Mouse (Mus musculus) MEL (cell line): ENCODE results near the gene Nrf1. TPM values are rescaled to one million over a fixed set of nuclear protein-coding genes. Genes with fewer than 3 reads are reported as not detected.

Experiments used
- DNase-seq: peaks from one replicate; pipeline ENCODE4 v3.0.0; 2011; ENCODE audit warnings: low read depth, low spot score
- H3K27ac ChIP-seq: 2 replicates; pipeline ENCODE4 v1.5.1; 2012; ENCODE audit warnings: low read depth, mild to moderate bottlenecking, control low read depth, low read length, moderate library complexity; ENCODE audit not compliant: control insufficient read depth
- H3K27me3 ChIP-seq, 2 experiments: fragments of 150-350 bp in 1 of 2; sonication (generic) in 1 of 2; 2 replicates each; pipeline ENCODE4 v1.6.1; 2012; ENCODE audit warnings: low read length in 2 of 2, mild to moderate bottlenecking in 2 of 2, improper control_type of control experiment in 1 of 2, moderate library complexity in 1 of 2; ENCODE audit not compliant: insufficient read depth in 2 of 2, control insufficient read depth in 1 of 2
- H3K36me3 ChIP-seq, 2 experiments: 2 replicates each; pipeline ENCODE4 v1.6.1; 2012 to 2014; ENCODE audit warnings: low read length in 2 of 2, improper control_type of control experiment in 1 of 2, inconsistent platforms in 1 of 2, mild to moderate bottlenecking in 1 of 2; ENCODE audit not compliant: insufficient read depth in 2 of 2, control insufficient read depth in 1 of 2
- H3K4me1 ChIP-seq, 2 experiments: fragments of 150-350 bp in 1 of 2; sonication (generic) in 1 of 2; 2 replicates each; pipeline ENCODE4 v1.6.1; 2012; ENCODE audit warnings: low read length in 2 of 2, improper control_type of control experiment in 1 of 2, mild to moderate bottlenecking in 1 of 2; ENCODE audit not compliant: insufficient read depth in 2 of 2, control insufficient read depth in 1 of 2
- H3K4me3 ChIP-seq, 2 experiments: fragments of 150-350 bp in 1 of 2; sonication (generic) in 1 of 2; 2 replicates each; pipeline ENCODE4 v1.5.1; 2012; ENCODE audit warnings: low read depth in 2 of 2, low read length in 2 of 2, mild to moderate bottlenecking in 2 of 2, moderate library complexity in 2 of 2, control low read depth in 1 of 2, improper control_type of control experiment in 1 of 2; ENCODE audit not compliant: control insufficient read depth in 1 of 2, insufficient read depth in 1 of 2
- H3K79me2 ChIP-seq: 2 replicates; pipeline ENCODE4 v1.6.1; 2012; ENCODE audit warnings: mild to moderate bottlenecking, low read length, moderate library complexity; ENCODE audit not compliant: control insufficient read depth, poor library complexity, insufficient read depth
- H3K9ac ChIP-seq: 2 replicates; pipeline ENCODE4 v1.6.1; 2012; ENCODE audit warnings: low read depth, mild to moderate bottlenecking, control low read depth, low read length, moderate library complexity; ENCODE audit not compliant: control insufficient read depth, poor library complexity, severe bottlenecking
- H3K9me3 ChIP-seq: fragments of 150-350 bp; sonication (generic); replicated peaks from 2 replicates; pipeline ENCODE4 v1.6.1; 2012; ENCODE audit warnings: mild to moderate bottlenecking, low read length, improper control_type of control experiment, moderate library complexity; ENCODE audit not compliant: insufficient read depth
- CHD1 ChIP-seq: IDR thresholded peaks from 2 replicates; pipeline ENCODE4 v1.6.1; 2012; ENCODE audit warnings: low read depth, mild to moderate bottlenecking, inconsistent platforms, low read length, improper control_type of control experiment
- CHD2 ChIP-seq: IDR thresholded peaks from 2 replicates; pipeline ENCODE4 v1.6.1; 2011; ENCODE audit warnings: low read length, improper control_type of control experiment
- E2F4 ChIP-seq: IDR thresholded peaks from 2 replicates; pipeline ENCODE4 v1.6.1; 2011; ENCODE audit warnings: low read depth, low read length, improper control_type of control experiment, borderline replicate concordance
- ETS1 ChIP-seq: IDR thresholded peaks from 2 replicates; pipeline ENCODE4 v1.6.1; 2012; ENCODE audit warnings: low read depth, mild to moderate bottlenecking, inconsistent platforms, low read length, improper control_type of control experiment, moderate library complexity
- GABPA ChIP-seq: IDR thresholded peaks from 2 replicates; pipeline ENCODE4 v1.6.1; 2012; ENCODE audit warnings: low read depth, mild to moderate bottlenecking, inconsistent platforms, low read length, improper control_type of control experiment, moderate library complexity
- GATA1 ChIP-seq: IDR thresholded peaks from 2 replicates; pipeline ENCODE4 v1.6.1; 2011; ENCODE audit warnings: low read depth, low read length, improper control_type of control experiment
- JUND ChIP-seq: IDR thresholded peaks from 2 replicates; pipeline ENCODE4 v1.6.1; 2011; ENCODE audit warnings: low read depth, mild to moderate bottlenecking, improper control_type of control experiment, low read length
- KAT2A ChIP-seq: conservative IDR thresholded peaks from 2 replicates; pipeline ENCODE4 v1.6.1; 2012; ENCODE audit warnings: low read depth, low read length, improper control_type of control experiment, inconsistent platforms
- MAFK ChIP-seq: IDR thresholded peaks from 2 replicates; pipeline ENCODE4 v1.6.1; 2011; ENCODE audit warnings: low read depth, mild to moderate bottlenecking, low read length, improper control_type of control experiment, borderline replicate concordance
- MAX ChIP-seq: IDR thresholded peaks from 2 replicates; pipeline ENCODE4 v1.6.1; 2011; ENCODE audit warnings: low read length, improper control_type of control experiment
- MAZ ChIP-seq: IDR thresholded peaks from 2 replicates; pipeline ENCODE4 v1.6.1; 2012; ENCODE audit warnings: low read depth, mild to moderate bottlenecking, inconsistent platforms, low read length, improper control_type of control experiment
- MEF2A ChIP-seq: IDR thresholded peaks from 2 replicates; pipeline ENCODE4 v1.6.1; 2014; ENCODE audit warnings: low read depth, mild to moderate bottlenecking, inconsistent platforms, low read length, improper control_type of control experiment; ENCODE audit not compliant: poor library complexity, insufficient replicate concordance, severe bottlenecking; ENCODE audit errors: extremely low read depth
- MYB ChIP-seq: IDR thresholded peaks from 2 replicates; pipeline ENCODE4 v1.6.1; 2011; ENCODE audit warnings: mild to moderate bottlenecking, low read depth, low read length, improper control_type of control experiment
- MYC ChIP-seq: IDR thresholded peaks from 2 replicates; pipeline ENCODE4 v1.6.1; 2011; ENCODE audit warnings: low read depth, mild to moderate bottlenecking, low read length, improper control_type of control experiment, moderate library complexity
- POLR2A ChIP-seq, 2 experiments: IDR thresholded peaks; 2 replicates each; pipeline ENCODE4 v1.6.1; 2011 to 2012; ENCODE audit warnings: low read length in 2 of 2, mild to moderate bottlenecking in 2 of 2, control low read depth in 1 of 2, improper control_type of control experiment in 1 of 2, low read depth in 1 of 2, moderate library complexity in 1 of 2; ENCODE audit not compliant: control insufficient read depth in 1 of 2, insufficient read depth in 1 of 2, poor library complexity in 1 of 2
- RAD21 ChIP-seq: IDR thresholded peaks from 2 replicates; pipeline ENCODE4 v1.6.1; 2011; ENCODE audit warnings: mild to moderate bottlenecking, low read depth, low read length, improper control_type of control experiment
- RCOR1 ChIP-seq: IDR thresholded peaks from 2 replicates; pipeline ENCODE4 v1.6.1; 2012; ENCODE audit warnings: low read depth, mild to moderate bottlenecking, inconsistent platforms, low read length, improper control_type of control experiment
- SIN3A ChIP-seq: IDR thresholded peaks from 2 replicates; pipeline ENCODE4 v1.6.1; 2012; ENCODE audit warnings: low read length, improper control_type of control experiment, inconsistent platforms
- SMC3 ChIP-seq: IDR thresholded peaks from 2 replicates; pipeline ENCODE4 v1.6.1; 2011; ENCODE audit warnings: low read depth, low read length, improper control_type of control experiment
- USF2 ChIP-seq, 2 experiments: IDR thresholded peaks; 2 replicates each; pipeline ENCODE4 v1.6.1; 2011 to 2012; ENCODE audit warnings: improper control_type of control experiment in 2 of 2, low read length in 2 of 2, borderline replicate concordance in 1 of 2, inconsistent platforms in 1 of 2, low read depth in 1 of 2, mild to moderate bottlenecking in 1 of 2; ENCODE audit not compliant: insufficient read depth in 1 of 2
- ZC3H11A ChIP-seq: IDR thresholded peaks from 2 replicates; pipeline ENCODE4 v1.6.1; 2012; ENCODE audit warnings: low read depth, mild to moderate bottlenecking, inconsistent platforms, low read length, improper control_type of control experiment
- ZKSCAN1 ChIP-seq: IDR thresholded peaks from 2 replicates; pipeline ENCODE4 v1.6.1; 2012; ENCODE audit warnings: low read depth, mild to moderate bottlenecking, inconsistent platforms, low read length, improper control_type of control experiment, moderate library complexity
- ZNF384 ChIP-seq: IDR thresholded peaks from 2 replicates; pipeline ENCODE4 v1.6.1; 2012; ENCODE audit warnings: low read depth, mild to moderate bottlenecking, inconsistent platforms, low read length, improper control_type of control experiment
- polyA plus RNA-seq, 2 experiments: library from polyadenylated mRNA; stranded (reverse) in 1 of 2; unstranded in 1 of 2; fragments of >175 nt in 1 of 2; fragments of >200 nt in 1 of 2; gene quantifications; 2 replicates each; pipeline versions ENCODE4 v1.2.1 to v1.2.4; 2012; ENCODE audit warnings: low replicate concordance in 2 of 2, low read depth in 1 of 2; ENCODE audit not compliant: insufficient read length in 2 of 2, insufficient read depth in 1 of 2, missing spikeins in 1 of 2
- total RNA-seq: library from RNA; depleted of rRNA; stranded (reverse); fragments of 300-350 nt; gene quantifications from 2 replicates; pipeline ENCODE4 v1.2.3, GENCODE M21; 2012

Gene Nrf1
- total and polyA plus RNA-seq, 3 experiments: 56.5 to 93.7 (median 60.4) TPM

GRCm38 (mm10) chr6:30092816-30093215 is 45.0 kb downstream of the Nrf1 start:
- Histone ChIP-seq H3K4me1 (peaks cover 3 to 4% of the 10 kb centered on the region in 2 experiments; a peak in 2 of 4 replicates), H3K36me3 (peaks cover 4 to 5% of the 10 kb centered on the region in 2 experiments), H3K27ac (no peak overlapping the region), H3K9me3 (no peaks in the 10 kb centered on the region), H3K4me3 (no peak overlapping the region), H3K79me2 (no peaks in the 10 kb centered on the region), H3K27me3 (no peaks in the 10 kb centered on the region), H3K9ac (no peak overlapping the region)
- TF ChIP-seq RCOR1 (no peak), RAD21 (no peak), USF2 (IDR thresholded peaks at IDR 0.05; ENCODE audit: borderline replicate concordance in 1 of 2, insufficient read depth in 1 of 2, low read depth in 1 of 2, low read length in 2 of 2) (no peak), POLR2A (IDR thresholded peaks at IDR 0.05; ENCODE audit: control insufficient read depth in 1 of 2, insufficient read depth in 1 of 2, low read depth in 1 of 2, low read length in 2 of 2, poor library complexity in 1 of 2) (no peak), MYC (no peak), MAFK (no peak), ZNF384 (no peak)
- no peak for DNase-seq

- peaks cover 6 to 24% of the 10 kb centered on the region in 2 experiments; a peak in 3 of 4 replicates for H3K36me3 ChIP-seq
- H3K9me3 ChIP-seq: no peaks in the 10 kb centered on the region
- H3K27ac ChIP-seq: peak overlapping the region; percentile 35; the same call in 1 of the 2 replicates
- no peaks in the 10 kb centered on the region for H3K27me3 ChIP-seq
- DNase-seq: no peak
- TF ChIP-seq MYB (no peak), CHD2 (no peak), MAX (no peak), ETS1 (no peak), RAD21 (no peak), KAT2A (no peak), MYC (no peak), ZC3H11A (no peak)
- H3K79me2 ChIP-seq: 0 out of 2 replicates have a peak, but pooled peaks cover 2% of the 10 kb centered on the region
- no peak overlapping the region for H3K4me3 ChIP-seq
- no peaks in the 10 kb centered on the region; a peak in 2 of 4 replicates for H3K4me1 ChIP-seq
- H3K9ac ChIP-seq: no peak overlapping the region
Observed at GRCm38 (mm10) chr6:30101773-30102415, 54.1 kb downstream of the Nrf1 start.

GRCm38 (mm10) chr6:30106091-30106490 is 58.3 kb downstream of the Nrf1 start:
- no peak for TF ChIP-seq ZC3H11A
- no peak for TF ChIP-seq CHD1
- no peak for TF ChIP-seq MAZ
- TF ChIP-seq GATA1: no peak
- no peak for TF ChIP-seq SIN3A
- no peak for TF ChIP-seq JUND
- no peak for TF ChIP-seq SMC3
- TF ChIP-seq ZKSCAN1: no peak
- TF ChIP-seq MEF2A: no peak
- TF ChIP-seq RAD21: no peak
- TF ChIP-seq GABPA: no peak
- no peak for TF ChIP-seq E2F4
- H3K27ac ChIP-seq: no peak overlapping the region
- peaks cover 6 to 21% of the 10 kb centered on the region in 2 experiments; a peak in 3 of 4 replicates for H3K36me3 ChIP-seq
- no peaks in the 10 kb centered on the region; a peak in 2 of 4 replicates for H3K4me1 ChIP-seq
- no peaks in the 10 kb centered on the region for H3K27me3 ChIP-seq
- no peak overlapping the region for H3K9ac ChIP-seq
- no peak for DNase-seq
- 0 out of 2 replicates have a peak, but pooled peaks cover 2% of the 10 kb centered on the region for H3K79me2 ChIP-seq
- H3K4me3 ChIP-seq: no peak overlapping the region
- H3K9me3 ChIP-seq: no peaks in the 10 kb centered on the region
